Mouse (Mus musculus): Measurements from ENCODE around the gene Trim38.

DNA sequence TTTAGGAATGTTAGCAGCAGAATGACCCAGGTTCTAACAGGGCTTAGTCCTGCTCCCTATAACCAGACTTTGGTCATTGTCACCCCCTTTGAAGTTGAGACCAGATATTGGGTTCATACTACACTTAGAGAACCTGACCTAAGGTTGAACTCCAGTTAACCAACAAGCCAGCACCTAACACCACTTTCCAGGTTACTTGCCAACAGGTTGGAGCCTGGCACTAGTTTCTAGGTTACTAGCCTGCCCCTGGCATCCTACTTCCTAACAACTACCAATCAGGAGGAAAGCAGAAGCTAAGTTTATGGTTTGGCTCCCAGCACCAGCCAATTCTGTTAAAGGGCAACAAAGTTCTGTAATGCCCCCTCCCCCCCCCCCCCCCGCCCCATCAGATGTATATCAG, 44.5 kb upstream of the Trim38 start:
- TF ChIP-seq TAL1 (IDR thresholded peaks at IDR 0.05; ENCODE audit: low read length) (no peak), GATA1 (IDR thresholded peaks at IDR 0.05; ENCODE audit: low read length) (no peak)

All from erythroblast, embryonic 14.5 days (primary cell).